Mouse (Mus musculus): ENCODE data around the gene H2-Aa.

DNA sequence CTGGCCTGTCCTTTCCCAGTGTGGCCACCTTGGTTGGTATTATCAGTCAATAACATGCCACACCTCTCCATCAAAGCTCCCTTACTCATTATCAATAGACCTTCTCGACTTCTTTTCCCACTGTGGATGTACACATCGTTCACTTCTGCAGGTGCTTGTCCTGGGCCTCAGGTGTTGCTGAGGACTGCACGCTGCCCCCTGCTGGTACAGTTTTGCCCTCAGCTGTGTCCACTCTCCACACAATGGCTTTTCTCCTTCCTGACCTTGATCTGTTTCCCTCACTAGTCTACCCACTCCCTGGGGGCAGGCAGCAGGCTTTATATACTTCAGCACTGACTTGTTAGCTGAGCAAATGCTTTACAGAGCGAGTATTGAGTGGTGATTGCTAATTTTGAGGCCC lies 1.8 kb downstream of the H2-Aa start:
- no peak for TF ChIP-seq POLR2A (IDR thresholded peaks at IDR 0.05; ENCODE audit: borderline replicate concordance, control insufficient read depth, low read depth, low read length)
- peak; percentile 78 for TF ChIP-seq CTCF (IDR thresholded peaks at IDR 0.05; ENCODE audit: control insufficient read depth, insufficient read depth, low read length)
